Mouse (Mus musculus) neural tube, embryonic 13.5 days (tissue): Measurements from ENCODE around the gene Lrrc26. TPM values are rescaled to one million over a fixed set of nuclear protein-coding genes. Genes with fewer than 3 reads are reported as not detected.

Experiments
- ATAC-seq: fragments of 200-750 bp; cut with Nextera tagmentation; 2 replicates; pipeline ENCODE4 v1.8.0; 2017; ENCODE audit warnings: low read depth, mild to moderate bottlenecking, moderate TSS enrichment, moderate library complexity
- H3K27ac ChIP-seq: fragments of 300-500 bp; sonication (generic); replicated peaks from 2 replicates; pipeline ENCODE4 v1.5.1; 2015; ENCODE audit warnings: moderate library complexity, mild to moderate bottlenecking, inconsistent platforms
- H3K27me3 ChIP-seq: fragments of 300-500 bp; sonication (generic); 2 replicates; pipeline ENCODE4 v1.6.1; 2015; ENCODE audit warnings: mild to moderate bottlenecking, inconsistent platforms
- H3K36me3 ChIP-seq: fragments of 300-500 bp; sonication (generic); 2 replicates; pipeline ENCODE4 v1.6.1; 2015; ENCODE audit warnings: mild to moderate bottlenecking, inconsistent platforms
- H3K4me1 ChIP-seq: fragments of 300-500 bp; sonication (generic); replicated peaks from 2 replicates; pipeline ENCODE4 v1.6.1; 2015; ENCODE audit warnings: inconsistent platforms
- H3K4me2 ChIP-seq: fragments of 300-500 bp; sonication (generic); 2 replicates; pipeline ENCODE4 v1.6.1; 2015; ENCODE audit warnings: inconsistent platforms, mild to moderate bottlenecking, moderate library complexity
- H3K4me3 ChIP-seq: fragments of 300-500 bp; sonication (generic); 2 replicates; pipeline ENCODE4 v1.5.1; 2015; ENCODE audit warnings: mild to moderate bottlenecking, inconsistent platforms
- H3K9ac ChIP-seq: fragments of 300-500 bp; sonication (generic); 2 replicates; pipeline ENCODE4 v1.6.1; 2015; ENCODE audit warnings: moderate library complexity, mild to moderate bottlenecking, inconsistent platforms
- H3K9me3 ChIP-seq: fragments of 300-500 bp; sonication (generic); 2 replicates; pipeline ENCODE4 v1.6.1; 2016; ENCODE audit warnings: inconsistent platforms
- WGBS: fragments of 180-500 bp; shearing (Covaris S2); methylation state at CpG from one replicate; pipeline ENCODE4 v1.1.7; 2015; 5-methylcytosine and 5-hydroxymethylcytosine counted together
- polyA plus RNA-seq: library from polyadenylated mRNA; unstranded; fragments of >200 nt; fragmentation: Nextera tagmentation; extraction: Ambion mirVana; gene quantifications from 2 replicates; pipeline ENCODE4 v1.2.1, GENCODE M21; 2015

Lrrc26 gene
- polyA plus RNA-seq, 1 experiment from 2014 or later, result not detected

DNA sequence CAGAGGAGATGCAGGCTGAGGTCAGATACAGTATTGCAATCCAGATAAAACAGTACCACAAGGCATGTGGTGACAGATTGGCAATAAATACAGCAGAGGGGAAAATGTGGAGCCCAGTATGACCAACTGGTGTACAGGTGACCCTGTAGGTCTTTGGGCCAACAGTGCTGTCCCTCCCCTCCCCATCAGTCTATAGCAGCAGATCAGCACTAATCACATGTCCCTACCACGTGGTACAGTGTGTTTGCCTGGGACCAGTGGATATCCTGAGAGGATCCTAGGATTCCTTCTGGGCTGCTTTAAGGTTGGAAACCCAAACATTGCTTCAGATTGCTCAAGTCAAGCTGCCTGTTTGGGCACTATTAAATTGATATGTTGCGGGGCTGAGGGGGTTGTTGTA lies 43.9 kb downstream of the Lrrc26 start:
- ATAC-seq, result no peak
- peak overlapping the region; percentile 88 for H3K9ac ChIP-seq
- peaks cover 51% of the 10 kb centered on the region for H3K36me3 ChIP-seq
- no peaks in the 10 kb centered on the region for H3K9me3 ChIP-seq
- H3K27me3 ChIP-seq, result no peaks in the 10 kb centered on the region
- H3K4me1 ChIP-seq, result peaks cover 32% of the 10 kb centered on the region
- WGBS, result 77% methylated on average over 2 of the region's 2 CpGs
- peak overlapping the region; percentile 78 for H3K4me3 ChIP-seq
- H3K4me2 ChIP-seq, result peak overlapping the region; percentile 79
- no peak overlapping the region for H3K27ac ChIP-seq

DNA sequence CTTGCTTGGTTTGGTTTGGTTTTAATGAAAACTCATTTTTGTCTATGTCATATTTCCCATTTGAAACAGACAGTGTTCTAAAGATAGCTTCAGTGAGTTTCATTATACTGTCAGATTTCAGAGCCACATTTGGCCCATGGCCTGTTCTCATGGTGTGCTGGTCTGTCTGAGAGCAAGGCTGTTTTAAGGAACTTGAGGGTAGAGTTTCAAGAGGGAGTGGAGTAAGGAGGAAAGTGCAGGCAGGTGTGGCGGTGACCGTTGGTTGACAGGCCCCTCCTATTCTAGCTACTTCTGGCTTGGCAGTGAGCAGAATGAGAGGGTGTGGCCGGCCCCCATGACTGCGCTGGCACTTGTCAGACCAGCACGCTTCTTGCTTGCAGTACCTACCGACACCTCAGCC lies 48.6 kb downstream of the Lrrc26 start:
- WGBS, result 98% methylated on average over 6 of the region's 6 CpGs
- H3K9ac ChIP-seq, result no peak overlapping the region
- H3K36me3 ChIP-seq, result peaks cover 90% of the 10 kb centered on the region
- H3K27ac ChIP-seq, result no peak overlapping the region
- H3K27me3 ChIP-seq, result no peaks in the 10 kb centered on the region
- no peak overlapping the region for H3K4me3 ChIP-seq
- ATAC-seq, result no peak
- H3K4me1 ChIP-seq, result peaks cover 20% of the 10 kb centered on the region
- H3K9me3 ChIP-seq, result no peaks in the 10 kb centered on the region
- H3K4me2 ChIP-seq, result no peak overlapping the region

Other genes starting within 250 kb of the Lrrc26 start
- 125 and 134 TPM in 2 replicates for gene Nsmf, start 235.6 kb upstream of the Lrrc26 start, polyA plus RNA-seq
- gene Entpd8, start 209.6 kb upstream of the Lrrc26 start, polyA plus RNA-seq, result not detected in 2 replicates
- gene Noxa1, start 194.8 kb upstream of the Lrrc26 start, polyA plus RNA-seq, result not detected in 2 replicates
- gene Nrarp, start 109.2 kb upstream of the Lrrc26 start, polyA plus RNA-seq, result 25.5 and 27.9 TPM in 2 replicates
- 1.2 and 1.4 TPM in 2 replicates for gene Tor4a, start 93.0 kb upstream of the Lrrc26 start, polyA plus RNA-seq
- gene Nelfb, start 78.4 kb upstream of the Lrrc26 start, polyA plus RNA-seq, result 95.1 and 99.9 TPM in 2 replicates
- 0.15 TPM in 1 of 2 replicates, not detected in the other for gene Stpg3, start 75.3 kb upstream of the Lrrc26 start, polyA plus RNA-seq
- gene Fam166a, start 71.2 kb upstream of the Lrrc26 start, polyA plus RNA-seq, result 0.89 TPM in 1 of 2 replicates, not detected in the other
- 361 and 388 TPM in 2 replicates for gene Tubb4b, start 65.2 kb upstream of the Lrrc26 start, polyA plus RNA-seq
- not detected in 2 replicates for gene Slc34a3, start 55.6 kb upstream of the Lrrc26 start, polyA plus RNA-seq
- gene Rnf224, start 53.1 kb upstream of the Lrrc26 start, polyA plus RNA-seq, result not detected in 2 replicates
- 83.0 and 91.6 TPM in 2 replicates for gene Rnf208, start 47.7 kb upstream of the Lrrc26 start, polyA plus RNA-seq
- 0.22 TPM in 1 of 2 replicates, not detected in the other for gene Cysrt1, start 47.5 kb upstream of the Lrrc26 start, polyA plus RNA-seq
- 5.3 and 5.4 TPM in 2 replicates for gene AL732309.1, start 43.1 kb upstream of the Lrrc26 start, polyA plus RNA-seq
- gene Tmem203, start 34.5 kb upstream of the Lrrc26 start, polyA plus RNA-seq, result 18.8 and 21.5 TPM in 2 replicates
- 13.3 and 14.6 TPM in 2 replicates for gene Tprn, start 27.3 kb upstream of the Lrrc26 start, polyA plus RNA-seq
- gene Ssna1, start 17.5 kb upstream of the Lrrc26 start, polyA plus RNA-seq, result 187 and 206 TPM in 2 replicates
- gene Anapc2, start 17.4 kb upstream of the Lrrc26 start, polyA plus RNA-seq, result 128 and 131 TPM in 2 replicates
- not detected in 2 replicates for gene Tmem210, start 1.8 kb upstream of the Lrrc26 start, polyA plus RNA-seq
- gene Grin1, start 29.3 kb downstream of the Lrrc26 start, polyA plus RNA-seq, result 27.1 and 30.2 TPM in 2 replicates
- 55.4 and 73.6 TPM in 2 replicates for gene Man1b1, start 42.4 kb downstream of the Lrrc26 start, polyA plus RNA-seq
- gene Dpp7, start 66.4 kb downstream of the Lrrc26 start, polyA plus RNA-seq, result 26.4 and 27.5 TPM in 2 replicates
- 6.0 and 8.5 TPM in 2 replicates for gene Uap1l1, start 75.8 kb downstream of the Lrrc26 start, polyA plus RNA-seq
- gene Sapcd2, start 82.4 kb downstream of the Lrrc26 start, polyA plus RNA-seq, result 9.9 and 11.3 TPM in 2 replicates
- gene Entpd2, start 106.0 kb downstream of the Lrrc26 start, polyA plus RNA-seq, result 11.0 and 14.8 TPM in 2 replicates
- gene Npdc1, start 109.4 kb downstream of the Lrrc26 start, polyA plus RNA-seq, result 359 and 403 TPM in 2 replicates
- 0.18 TPM in 1 of 2 replicates, not detected in the other for gene Fut7, start 133.4 kb downstream of the Lrrc26 start, polyA plus RNA-seq
- 9.8 and 10.2 TPM in 2 replicates for gene Abca2, start 138.8 kb downstream of the Lrrc26 start, polyA plus RNA-seq
- gene Clic3, start 166.9 kb downstream of the Lrrc26 start, polyA plus RNA-seq, result 2.8 and 3.2 TPM in 2 replicates
- gene Paxx, start 171.2 kb downstream of the Lrrc26 start, polyA plus RNA-seq, result 85.1 and 97.1 TPM in 2 replicates
- gene Ptgds, start 180.1 kb downstream of the Lrrc26 start, polyA plus RNA-seq, result 19.7 and 19.9 TPM in 2 replicates
- not detected in 2 replicates for gene Lcn12, start 204.0 kb downstream of the Lrrc26 start, polyA plus RNA-seq
- 124 and 129 TPM in 2 replicates for gene Fbxw5, start 210.8 kb downstream of the Lrrc26 start, polyA plus RNA-seq
- gene C8g, start 211.8 kb downstream of the Lrrc26 start, polyA plus RNA-seq, result 5.7 and 8.0 TPM in 2 replicates